Mouse (Mus musculus): ENCODE measurements around the gene Hjurp. TPM values are rescaled to one million over a fixed set of nuclear protein-coding genes. Genes with fewer than 3 reads are reported as not detected.

Hjurp gene
- total and polyA plus RNA-seq, 3 experiments = 67.6 to 80.8 (median 69.8) TPM

GRCm38 (mm10) chr1:88310349-88310748, 32.9 kb upstream of the Hjurp start:
- Histone ChIP-seq H3K9ac (ENCODE audit: insufficient read depth, low read depth) (no peak overlapping the region), H3K27me3 (replicated peaks) (peaks cover 9% of the 10 kb centered on the region), H3K36me3 (replicated peaks in 1 of 2; ENCODE audit: control insufficient read depth in 1 of 2, insufficient read depth in 1 of 2, low read length in 1 of 2) (no peaks in the 10 kb centered on the region), H3K4me2 (ENCODE audit: insufficient read depth, low read depth, poor library complexity, severe bottlenecking) (no peak overlapping the region), H3K4me1 (ENCODE audit: control insufficient read depth in 1 of 2, insufficient read depth in 2 of 2) (no peaks in the 10 kb centered on the region), H3K27ac (ENCODE audit: insufficient read depth, low read depth) (no peak overlapping the region), H3K9me3 (replicated peaks; ENCODE audit: low read length) (peaks cover 9% of the 10 kb centered on the region), H3K4me3 (replicated peaks in 1 of 3; ENCODE audit: low read depth in 2 of 3, low read length in 2 of 3, poor library complexity in 1 of 3) (no peak overlapping the region), H3K79me2 (replicated peaks; ENCODE audit: control insufficient read depth, extremely low read depth, insufficient read depth, poor library complexity, severe bottlenecking) (no peaks in the 10 kb centered on the region)
- no peak for DNase-seq (ENCODE audit: extremely low read depth)
- TF ChIP-seq CHD1 (IDR thresholded peaks at IDR 0.05; ENCODE audit: low read depth, low read length) = no peak
- 0 out of 2 replicates have a peak, but pooled peaks have one; percentile 9 for TF ChIP-seq CHD2 (IDR thresholded peaks at IDR 0.05; ENCODE audit: low read length)
- TF ChIP-seq NELFE (IDR thresholded peaks at IDR 0.05; ENCODE audit: low read depth, low read length) = no peak
- dilution Hi-C loops (cut with MboI; ENCODE audit: extremely low pct_ligation_motif_present, extremely low pct_unique_long_range_greater_than_20kb, low sequenced_read_pairs) = no loop called here
- in situ Hi-C loops (cut with MboI; ENCODE audit: low pct_ligation_motif_present, low pct_unique_long_range_greater_than_20kb, low sequenced_read_pairs) = no loop called here

GRCm38 (mm10) chr1:88309905-88310304, 32.5 kb upstream of the Hjurp start:
- Histone ChIP-seq H3K36me3 (replicated peaks in 1 of 2; ENCODE audit: control insufficient read depth in 1 of 2, insufficient read depth in 1 of 2, low read length in 1 of 2) (no peaks in the 10 kb centered on the region), H3K9ac (ENCODE audit: insufficient read depth, low read depth) (no peak overlapping the region), H3K9me3 (replicated peaks; ENCODE audit: low read length) (peaks cover 9% of the 10 kb centered on the region), H3K4me1 (ENCODE audit: control insufficient read depth in 1 of 2, insufficient read depth in 2 of 2) (no peaks in the 10 kb centered on the region), H3K4me3 (replicated peaks in 1 of 3; ENCODE audit: low read depth in 2 of 3, low read length in 2 of 3, poor library complexity in 1 of 3) (no peak overlapping the region), H3K79me2 (replicated peaks; ENCODE audit: control insufficient read depth, extremely low read depth, insufficient read depth, poor library complexity, severe bottlenecking) (no peaks in the 10 kb centered on the region), H3K27me3 (replicated peaks) (peaks cover 6% of the 10 kb centered on the region), H3K4me2 (ENCODE audit: insufficient read depth, low read depth, poor library complexity, severe bottlenecking) (no peak overlapping the region), H3K27ac (ENCODE audit: insufficient read depth, low read depth) (no peak overlapping the region)
- in situ Hi-C loops (cut with MboI; ENCODE audit: low pct_ligation_motif_present, low pct_unique_long_range_greater_than_20kb, low sequenced_read_pairs) (no loop called here), dilution Hi-C loops (cut with MboI; ENCODE audit: extremely low pct_ligation_motif_present, extremely low pct_unique_long_range_greater_than_20kb, low sequenced_read_pairs) (no loop called here)
- peak; percentile 60 for DNase-seq (ENCODE audit: extremely low read depth)
- TF ChIP-seq RCOR1 (conservative IDR thresholded peaks at IDR 0.05; ENCODE audit: low read depth, low read length) (no peak), MXI1 (IDR thresholded peaks at IDR 0.05; ENCODE audit: low read depth, low read length) (no peak), E2F4 (IDR thresholded peaks at IDR 0.05; ENCODE audit: insufficient replicate concordance, low read depth, low read length) (no peak), NRF1 (IDR thresholded peaks at IDR 0.05; ENCODE audit: low read depth, low read length) (no peak), KAT2A (IDR thresholded peaks at IDR 0.05; ENCODE audit: insufficient replicate concordance, low read length) (no peak), HCFC1 (IDR thresholded peaks at IDR 0.05; ENCODE audit: low read depth, low read length) (no peak), JUN (IDR thresholded peaks at IDR 0.05; ENCODE audit: insufficient read depth, low read depth, low read length) (no peak), POLR2A (IDR thresholded peaks at IDR 0.05; ENCODE audit: low read depth, low read length) (no peak), GABPA (IDR thresholded peaks at IDR 0.05; ENCODE audit: insufficient replicate concordance, low read depth, low read length) (no peak), SMC3 (IDR thresholded peaks at IDR 0.05; ENCODE audit: low read depth, low read length) (no peak), EP300 (IDR thresholded peaks at IDR 0.05; ENCODE audit: low read length) (peak; percentile 80), BHLHE40 (IDR thresholded peaks at IDR 0.05; ENCODE audit: low read depth, low read length) (no peak), MYC (IDR thresholded peaks at IDR 0.05; ENCODE audit: low read depth, low read length) (no peak), IRF4 (IDR thresholded peaks at IDR 0.05; ENCODE audit: low read depth, low read length) (peak; percentile 57; the same call in 1 of the 2 replicates), POLR2AphosphoS2 (IDR thresholded peaks at IDR 0.05; ENCODE audit: low read depth, low read length) (no peak), CTCF (conservative IDR thresholded peaks at IDR 0.05 in 1 of 2, IDR thresholded peaks at IDR 0.05 in 1 of 2; ENCODE audit: low read depth in 2 of 2, low read length in 2 of 2) (no peak), CHD2 (IDR thresholded peaks at IDR 0.05; ENCODE audit: low read length) (0 out of 2 replicates have a peak, but pooled peaks have one; percentile 24), SIN3A (IDR thresholded peaks at IDR 0.05; ENCODE audit: low read length) (no peak; the same call in 1 of the 2 replicates), JUND (conservative IDR thresholded peaks at IDR 0.05; ENCODE audit: low read depth, low read length) (peak; percentile 35; the same call in 1 of the 2 replicates), USF1 (IDR thresholded peaks at IDR 0.05; ENCODE audit: low read depth, low read length) (no peak), PAX5 (IDR thresholded peaks at IDR 0.05; ENCODE audit: low read length) (no peak), ZMIZ1 (IDR thresholded peaks at IDR 0.05; ENCODE audit: low read depth, low read length) (no peak), ZKSCAN1 (IDR thresholded peaks at IDR 0.05; ENCODE audit: borderline replicate concordance, low read depth, low read length) (no peak), TBP (conservative IDR thresholded peaks at IDR 0.05; ENCODE audit: low read depth, low read length) (no peak), UBTF (IDR thresholded peaks at IDR 0.05; ENCODE audit: low read depth, low read length) (no peak)
